Mouse (Mus musculus) thymus, adult 18-20 months (tissue): ENCODE measurements around the gene Pla2g3.
A peak's percentile ranks its signal among the peaks of the same experiment; 100 is the strongest.

Source experiments
- DNase-seq, 2 experiments: peaks; one replicate each; pipeline ENCODE4 v3.0.0; 2022; ENCODE audit warnings: mixed read lengths in 2 of 2

The Pla2g3 gene

GRCm38 (mm10) chr11:3487952-3488570, at the start of gene Pla2g3:
Pla2g3 (plus strand) TSS chr11:3488284.
- DNase-seq, result no peak

DNA sequence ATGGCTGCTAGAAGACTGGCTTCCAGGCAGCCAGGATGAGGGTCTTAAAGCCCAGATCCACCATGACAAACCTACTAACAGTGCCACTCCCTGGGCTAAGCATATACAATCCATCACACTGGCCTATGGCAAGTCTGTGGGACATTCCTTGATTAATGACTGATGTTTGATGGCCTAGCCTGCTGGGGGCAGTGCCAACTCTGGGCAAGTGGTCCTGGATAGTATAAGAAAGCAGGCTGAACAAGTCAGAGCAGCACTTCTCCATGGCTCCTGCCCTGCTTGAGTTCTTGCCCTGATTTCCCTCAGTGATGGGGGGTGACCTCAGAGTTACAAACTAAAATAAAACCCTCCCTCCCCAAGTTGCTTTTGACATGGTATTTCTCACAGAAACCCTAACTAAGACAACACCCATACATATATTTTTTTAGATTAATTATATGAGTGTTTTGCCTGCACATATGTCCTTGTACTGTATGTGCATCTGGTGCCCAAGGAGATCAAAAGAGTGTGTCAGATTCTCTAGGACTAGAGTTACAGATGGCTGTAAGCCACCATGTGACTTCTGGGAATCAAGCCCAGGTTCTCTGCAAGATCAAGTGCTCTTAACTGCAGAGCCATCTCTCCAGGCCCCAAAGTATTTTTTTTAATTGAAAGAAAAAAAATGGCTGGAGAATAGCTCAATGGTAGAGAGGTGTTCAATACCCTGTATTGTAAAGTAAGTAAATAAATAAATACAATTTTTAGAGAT, 46.2 kb upstream of the Pla2g3 start:
- no peak for DNase-seq

GRCm38 (mm10) chr11:3442677-3443076, 45.4 kb upstream of the Pla2g3 start:
- no peak for DNase-seq

GRCm38 (mm10) chr11:3443091-3443490, 45.0 kb upstream of the Pla2g3 start:
- DNase-seq, result no peak

DNA sequence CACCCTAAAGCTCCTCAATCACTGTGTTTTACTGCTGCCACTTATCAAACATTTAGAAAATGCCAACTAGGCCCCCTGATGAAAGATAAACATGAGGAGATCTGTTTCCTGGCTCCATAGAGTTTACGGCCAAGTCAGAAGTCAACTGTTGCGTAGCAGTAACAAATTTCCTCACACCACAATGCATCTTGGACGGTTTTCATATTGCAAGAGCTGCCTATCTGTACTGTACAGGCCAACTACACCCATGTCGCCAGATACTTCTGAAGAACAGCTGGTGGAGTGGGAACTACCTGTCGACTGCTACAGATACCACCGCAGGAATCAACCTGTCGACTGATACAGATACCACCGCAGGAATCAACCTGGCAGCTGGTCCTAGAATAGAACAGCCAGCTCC, 43.2 kb upstream of the Pla2g3 start:
- DNase-seq, result no peak

GRCm38 (mm10) chr11:3451701-3452163, 36.4 kb upstream of the Pla2g3 start:
- DNase-seq, result no peak

- DNase-seq, result peak; percentile 88 to 90
These were observed 35.9 kb upstream of the Pla2g3 start, which contains the start of gene Rnf185 for GRCm38 (mm10) chr11:3452167-3452639. Rnf185 (minus strand) TSS chr11:3452363.

GRCm38 (mm10) chr11:3452769-3453168, 35.3 kb upstream of the Pla2g3 start:
- peak in 1 of 2 experiments; percentile 17 for DNase-seq

DNA sequence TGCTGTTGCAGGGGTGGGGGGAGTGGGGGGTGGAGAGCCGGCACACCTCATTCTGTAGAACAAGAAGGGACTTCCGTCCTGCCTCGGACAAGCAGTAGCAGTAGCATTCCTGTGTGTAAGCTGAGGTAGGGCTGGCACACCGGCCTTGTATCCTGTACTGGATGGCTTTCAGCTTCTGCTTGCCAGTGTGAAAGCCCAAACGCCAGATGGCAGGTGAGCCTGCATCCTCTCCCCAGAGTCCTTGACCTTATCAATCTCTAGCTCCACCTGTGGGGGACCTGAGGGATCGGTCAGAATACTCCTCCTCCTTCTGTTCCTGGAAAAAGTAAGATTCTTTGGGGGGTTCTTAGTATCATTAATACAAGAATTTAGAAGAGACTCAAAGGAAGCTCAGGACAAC, 34.6 kb upstream of the Pla2g3 start:
- DNase-seq, result peak in 1 of 2 experiments; percentile 14

- no peak for DNase-seq
These were observed 33.6 kb upstream of the Pla2g3 start for GRCm38 (mm10) chr11:3454506-3454905.

- peak; percentile 27 to 38 for DNase-seq
These were observed 31.7 kb upstream of the Pla2g3 start for GRCm38 (mm10) chr11:3456354-3456753.

DNA sequence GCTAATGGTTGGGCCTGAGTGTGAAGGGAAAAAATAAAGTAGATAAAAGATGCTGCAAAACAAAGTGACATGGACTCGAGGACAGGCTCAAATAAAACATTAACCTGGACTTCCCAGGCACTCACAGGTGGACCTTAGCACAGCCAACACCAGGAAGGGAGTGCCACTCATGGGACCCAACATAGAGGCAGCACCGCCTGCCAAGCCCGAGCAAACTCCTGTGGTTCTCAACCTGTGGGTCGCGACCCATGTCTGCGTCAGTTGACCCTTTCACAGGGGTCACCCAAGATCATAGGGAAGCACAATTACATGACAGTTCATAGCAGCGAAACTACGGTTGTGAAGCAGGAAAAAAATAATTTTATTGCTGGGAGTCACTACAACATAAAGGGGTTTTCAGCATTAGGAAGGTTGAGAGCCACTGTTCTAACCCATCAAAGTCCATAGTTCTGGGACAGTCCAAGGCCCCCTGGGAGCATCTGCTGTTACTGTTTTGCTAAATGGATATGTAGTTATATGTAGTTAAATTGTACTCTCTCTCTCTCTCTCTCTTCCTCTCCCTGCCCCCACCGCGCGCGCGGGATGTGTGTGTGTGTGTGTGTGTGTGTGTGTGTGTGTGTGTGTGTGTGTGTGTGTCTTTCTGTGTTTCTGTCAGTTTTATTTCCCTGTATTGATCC, 29.5 kb upstream of the Pla2g3 start:
- no peak for DNase-seq

DNA sequence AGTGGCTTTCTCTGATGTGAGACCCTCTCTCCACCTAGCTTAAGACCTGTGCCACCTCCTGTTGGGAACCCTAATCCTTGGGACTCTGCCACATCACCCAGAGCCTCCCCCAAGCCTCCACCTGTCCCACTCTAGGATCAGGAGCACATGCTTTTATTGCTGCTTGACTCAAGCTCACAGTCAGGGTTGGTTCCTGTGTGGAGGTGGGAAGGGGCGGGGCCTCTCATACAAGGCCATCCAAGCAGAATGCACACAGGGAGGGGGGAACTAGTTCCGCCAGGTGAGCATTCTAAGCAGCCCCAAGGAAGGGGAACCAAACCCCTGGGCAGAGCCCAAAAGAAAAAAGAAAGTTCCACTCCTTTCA, 29.0 kb upstream of the Pla2g3 start:
- no peak for DNase-seq

GRCm38 (mm10) chr11:3462846-3463245, 25.2 kb upstream of the Pla2g3 start:
- no peak for DNase-seq

GRCm38 (mm10) chr11:3471448-3471850, 16.6 kb upstream of the Pla2g3 start:
- DNase-seq, result no peak

- DNase-seq, result peak; percentile 30 to 50
These were observed 15.6 kb upstream of the Pla2g3 start for GRCm38 (mm10) chr11:3472484-3472883.

GRCm38 (mm10) chr11:3474480-3475115, 13.5 kb upstream of the Pla2g3 start:
- no peak for DNase-seq

DNA sequence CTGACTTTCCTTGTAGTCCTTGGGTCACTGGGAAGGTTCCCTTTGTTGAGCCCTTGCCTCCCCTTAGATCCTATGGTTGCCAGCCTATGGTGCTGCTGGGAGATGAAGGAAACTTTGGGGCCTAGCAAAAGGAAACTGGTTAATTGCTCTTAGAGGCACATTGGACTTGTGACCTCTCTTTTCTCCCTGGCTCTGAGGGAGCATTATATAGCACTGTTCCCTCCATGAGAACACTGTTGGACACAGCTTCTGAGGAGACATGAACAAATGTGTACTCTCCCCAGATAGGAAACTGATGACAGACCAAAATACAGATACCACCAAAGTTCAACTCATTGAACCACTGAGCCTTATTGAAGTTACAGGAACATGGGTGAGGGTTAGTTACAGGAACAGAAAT, 12.6 kb upstream of the Pla2g3 start:
- DNase-seq, result no peak

- DNase-seq, result no peak
These were observed 4.0 kb upstream of the Pla2g3 start for GRCm38 (mm10) chr11:3483980-3484642.

DNA sequence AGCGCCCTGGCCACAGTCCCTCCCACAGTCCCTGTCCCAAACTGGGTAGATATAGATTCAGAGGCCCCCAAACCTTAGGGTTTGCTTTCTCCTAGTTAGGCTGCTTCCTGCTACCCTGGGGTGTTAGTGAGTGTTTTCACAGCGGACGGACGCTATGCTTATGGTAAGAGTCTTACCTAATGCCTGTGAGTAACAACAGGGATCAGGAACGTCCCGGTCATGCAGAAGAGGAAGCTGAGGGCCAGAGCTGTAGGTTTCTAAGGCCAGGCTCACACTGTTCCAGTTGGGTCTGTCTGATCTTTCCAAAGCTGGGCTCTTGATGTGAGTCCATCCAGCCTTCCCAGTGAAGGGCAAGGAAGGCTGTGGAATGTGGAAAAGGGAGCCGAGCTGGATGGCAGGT, 1.7 kb upstream of the Pla2g3 start:
- DNase-seq, result no peak

GRCm38 (mm10) chr11:3489036-3489435, 952 bp downstream of the Pla2g3 start:
- no peak for DNase-seq

DNA sequence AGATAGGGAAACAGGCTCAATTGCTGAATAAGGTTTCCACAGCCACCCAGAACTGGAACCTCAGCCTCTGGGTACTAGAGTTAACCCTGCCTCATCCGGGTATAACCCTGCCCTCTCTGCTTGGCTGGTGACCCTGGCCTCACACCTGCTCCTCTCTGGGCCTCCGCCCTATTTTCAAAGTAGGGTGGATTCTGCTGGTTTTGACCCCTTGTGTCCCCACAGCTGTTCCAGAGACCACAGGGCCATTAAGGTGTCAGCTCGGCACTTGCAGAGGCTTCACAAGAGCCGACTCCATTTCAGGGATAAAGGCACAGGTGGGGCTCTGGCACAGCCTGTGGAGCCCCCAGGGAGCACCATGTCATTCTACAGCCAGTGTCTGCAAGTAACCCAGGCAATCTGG, 4.7 kb downstream of the Pla2g3 start:
- DNase-seq, result no peak

- no peak for DNase-seq
These were observed 6.8 kb downstream of the Pla2g3 start for GRCm38 (mm10) chr11:3494857-3495256.
